Mouse (Mus musculus): ENCODE results near the gene Mettl4. TPM values are rescaled to one million over a fixed set of nuclear protein-coding genes. Genes with fewer than 3 reads are reported as not detected.
"Not testable (repeated sequence)": the region's sequence is repeated elsewhere in the genome, so short reads cannot be mapped to it uniquely, and the experiment has no call there.

Gene Mettl4
- 1 to 10 TPM; 6.2 to 6.4 TPM for total RNA-seq (2021)
- long read RNA-seq, experiment 1, partial matches to known transcripts: 2 of 7 reads
- long read RNA-seq, experiment 1, other reads (novel, unspliced or antisense): 5 of 7 reads
- long read RNA-seq, experiment 2, partial matches to known transcripts: 0 of 2 reads
- long read RNA-seq, experiment 2, other reads (novel, unspliced or antisense): 2 of 2 reads

DNA sequence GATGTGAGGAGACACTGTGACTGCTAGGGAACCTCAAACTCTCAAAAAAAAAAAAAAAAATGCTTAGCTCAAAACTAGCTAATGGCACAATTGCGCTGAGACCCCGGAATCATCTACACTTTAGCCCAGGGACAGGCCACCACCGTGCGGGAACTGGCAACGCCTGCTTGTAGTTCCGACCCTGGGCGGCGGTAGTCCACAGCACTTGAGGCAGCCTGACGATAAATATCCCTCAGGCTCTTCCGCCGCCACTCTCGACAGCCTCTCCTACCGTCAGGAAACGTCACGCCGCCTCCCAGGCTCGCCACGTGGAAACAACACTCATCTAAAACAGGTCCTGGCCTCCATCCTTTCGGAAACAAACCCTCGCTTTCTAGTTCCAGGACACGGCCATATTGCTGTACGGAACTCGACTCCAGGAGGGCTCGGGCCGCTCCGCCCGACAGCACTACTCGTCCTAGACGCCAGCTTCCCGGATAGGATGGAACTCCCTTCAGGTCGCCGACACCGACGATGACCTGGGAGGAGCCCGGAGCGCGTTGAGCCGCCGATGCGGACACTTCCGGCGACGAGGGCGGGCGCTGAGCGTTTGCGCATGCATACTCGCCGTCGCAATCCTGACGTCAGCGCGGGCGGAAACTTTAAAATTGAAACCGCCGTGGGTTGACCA, at the start of gene Mettl4:
Gene Mettl4 (minus strand): TSS at position 554 of the 670 bp plus-strand sequence.
- DNase-seq: peak; percentile 92

DNA sequence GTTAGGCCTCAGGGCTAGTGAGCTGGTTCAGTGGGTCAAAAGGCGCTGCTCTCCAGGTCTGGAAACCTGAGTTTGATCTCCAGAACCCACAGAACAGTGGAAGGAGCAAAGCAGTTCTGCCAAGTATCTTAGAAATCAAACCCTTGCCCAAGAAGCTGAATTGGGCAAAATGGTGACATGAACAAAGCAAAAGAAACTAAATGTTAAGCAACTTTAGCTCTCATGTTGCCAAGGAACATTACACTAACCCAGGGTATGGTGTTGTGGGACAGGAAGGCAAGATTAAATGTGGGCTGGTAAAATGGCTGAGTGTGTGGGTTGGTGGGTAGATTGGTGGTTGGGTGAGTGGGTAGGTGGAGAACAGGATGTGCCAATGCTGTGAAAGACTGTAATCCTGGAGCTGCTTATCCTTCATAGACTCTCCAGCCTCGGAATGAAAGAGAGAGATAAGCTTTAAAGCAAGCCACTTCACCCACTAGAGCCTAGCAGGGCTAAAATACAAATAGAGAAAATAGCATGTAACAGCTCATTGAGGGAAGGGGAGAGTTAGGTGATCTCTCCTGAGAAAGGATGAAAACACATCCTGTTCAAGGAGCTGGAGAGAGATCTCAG, 29.2 kb upstream of the Mettl4 start:
- no peak for DNase-seq

DNA sequence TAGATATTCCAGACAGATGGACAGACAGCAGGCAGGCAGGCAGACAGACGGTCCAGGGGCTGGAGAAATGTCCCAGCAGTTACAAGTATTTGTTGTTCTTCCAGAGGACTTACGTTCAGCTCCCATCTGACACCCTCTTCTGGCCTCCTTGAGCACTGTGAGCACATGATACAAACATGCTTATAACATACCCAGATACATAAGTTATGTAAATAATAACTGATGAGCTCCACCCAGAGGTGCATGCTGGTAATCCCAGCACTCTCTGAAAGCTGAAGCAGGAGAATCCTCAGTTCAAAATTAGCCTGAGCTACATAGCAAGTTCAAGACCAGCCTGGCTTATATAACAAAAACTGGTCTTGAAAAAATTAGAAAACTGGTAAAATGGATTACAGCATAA, 18.7 kb upstream of the Mettl4 start:
- DNase-seq: no peak

DNA sequence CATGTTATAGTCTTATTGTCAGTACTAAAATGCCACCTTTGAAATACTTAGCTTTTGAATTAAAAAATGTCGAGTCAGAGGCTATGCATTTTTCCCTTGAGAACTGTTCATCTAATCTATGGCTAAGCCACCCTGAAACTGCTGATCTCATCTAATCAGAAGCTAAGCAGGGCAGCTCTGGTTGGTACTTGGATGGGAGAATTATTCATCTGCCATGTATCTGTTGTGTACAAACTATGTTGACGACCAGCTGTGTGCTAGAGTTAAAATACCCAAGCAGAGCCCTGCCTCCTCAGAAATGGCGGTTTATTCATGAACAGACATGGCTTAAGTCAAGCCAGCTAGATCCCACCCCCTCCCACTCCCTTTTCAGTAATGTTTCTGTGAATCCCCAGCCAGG, 14.9 kb upstream of the Mettl4 start:
- no peak for DNase-seq

DNA sequence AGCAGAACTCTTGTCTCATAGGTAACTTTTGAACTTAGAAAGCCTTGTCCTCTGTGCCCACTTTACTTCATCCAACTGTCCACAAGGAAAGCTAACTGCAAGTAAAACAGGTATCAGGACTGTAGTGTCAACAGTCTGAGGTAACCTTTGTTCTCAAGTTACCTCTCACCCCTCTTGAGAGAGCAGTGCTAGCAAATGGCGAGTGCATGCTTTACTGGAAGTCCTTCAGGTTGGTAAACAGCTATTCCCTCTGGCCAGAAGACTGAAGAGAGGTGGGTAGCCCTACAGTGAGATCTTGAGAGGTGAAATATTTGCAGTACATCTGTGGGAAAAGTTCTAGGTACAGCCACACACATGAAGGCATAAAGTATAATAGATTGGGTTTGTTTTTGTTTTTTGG, 14.2 kb upstream of the Mettl4 start:
- DNase-seq: no peak

DNA sequence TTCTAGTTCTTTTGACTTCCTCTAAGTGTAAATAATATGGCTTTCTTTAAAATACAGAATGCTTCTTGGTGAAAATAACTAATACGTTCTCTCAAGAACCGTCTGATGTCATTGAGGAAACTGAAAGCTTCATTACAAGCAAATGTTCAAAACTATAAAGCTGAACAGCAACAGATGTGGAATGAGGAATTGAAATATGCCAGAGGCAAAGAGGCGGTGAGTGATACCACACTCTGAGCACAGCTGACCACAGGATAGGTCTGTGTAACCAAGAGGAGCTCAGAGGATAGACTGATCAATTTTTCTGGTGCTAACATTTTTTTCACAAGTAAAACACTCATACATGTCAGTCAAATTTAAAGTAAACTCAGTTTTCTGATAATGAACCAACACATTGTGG, 12.6 kb upstream of the Mettl4 start:
- no peak for DNase-seq

DNA sequence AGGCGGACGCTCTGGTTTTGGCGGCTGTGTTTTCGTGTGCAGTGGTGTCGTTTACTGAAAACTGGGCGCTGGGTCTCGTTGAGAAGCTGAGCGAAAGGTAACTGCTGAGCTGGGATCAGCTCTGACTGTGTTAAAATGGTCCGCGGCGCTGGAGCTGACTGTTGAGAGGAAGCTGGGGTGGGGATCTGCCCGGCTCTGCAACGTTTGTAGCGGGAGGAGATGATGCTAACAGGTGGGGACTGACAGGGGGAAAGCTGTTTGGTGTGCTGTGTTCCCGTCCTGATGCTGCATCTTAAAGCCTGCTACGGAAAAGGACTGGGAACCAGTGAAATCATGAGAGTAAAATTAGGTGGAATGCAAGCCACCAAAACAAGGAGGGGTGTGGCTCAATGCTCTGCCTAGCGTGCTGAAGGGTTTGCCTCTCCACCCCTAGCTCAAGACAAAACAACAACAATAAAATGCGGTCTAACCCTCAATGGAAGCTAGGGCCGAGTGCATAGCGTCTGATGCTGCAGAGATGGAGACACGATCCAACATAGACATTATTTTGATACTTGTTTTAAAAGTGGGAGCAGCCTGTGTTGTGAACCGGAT, 414 bp upstream of the Mettl4 start:
- DNase-seq: no peak

DNA sequence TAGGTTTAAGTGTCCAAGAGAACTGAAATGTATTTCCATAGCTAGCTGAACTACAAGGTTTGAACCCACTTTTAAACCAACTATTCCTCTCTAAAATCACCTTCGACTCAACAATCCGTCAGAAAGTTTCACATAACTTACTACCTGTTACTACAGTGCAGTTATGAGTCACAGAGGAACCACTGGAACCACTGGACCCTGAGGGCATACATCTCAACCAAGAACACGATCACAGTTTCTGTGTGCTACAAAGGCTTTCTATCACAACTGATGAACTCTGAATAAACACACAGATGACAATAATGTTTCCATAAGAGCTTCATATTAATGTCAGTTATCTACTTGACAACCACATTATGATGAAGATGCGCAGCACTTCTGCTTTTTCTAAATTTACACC, 11.6 kb downstream of the Mettl4 start:
- no peak for DNase-seq

DNA sequence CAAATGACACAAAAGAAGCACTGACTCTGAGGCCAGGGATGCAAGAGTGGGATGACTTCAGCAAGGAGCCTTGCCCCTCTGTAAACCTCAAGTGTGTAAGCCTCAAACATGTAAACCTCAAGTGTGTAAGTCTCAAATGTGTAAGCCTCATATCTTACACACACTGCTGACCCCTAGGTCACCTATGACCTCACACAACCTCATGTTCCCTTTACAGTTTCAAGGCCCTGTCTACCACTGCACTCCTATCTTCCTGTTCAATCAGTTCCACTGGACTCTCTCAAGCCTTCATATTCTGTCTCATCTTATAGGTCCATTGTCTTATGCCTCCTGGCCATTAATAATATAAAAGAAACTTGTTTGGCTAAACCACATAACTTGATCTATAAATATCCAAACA, 13.9 kb downstream of the Mettl4 start:
- DNase-seq: no peak

DNA sequence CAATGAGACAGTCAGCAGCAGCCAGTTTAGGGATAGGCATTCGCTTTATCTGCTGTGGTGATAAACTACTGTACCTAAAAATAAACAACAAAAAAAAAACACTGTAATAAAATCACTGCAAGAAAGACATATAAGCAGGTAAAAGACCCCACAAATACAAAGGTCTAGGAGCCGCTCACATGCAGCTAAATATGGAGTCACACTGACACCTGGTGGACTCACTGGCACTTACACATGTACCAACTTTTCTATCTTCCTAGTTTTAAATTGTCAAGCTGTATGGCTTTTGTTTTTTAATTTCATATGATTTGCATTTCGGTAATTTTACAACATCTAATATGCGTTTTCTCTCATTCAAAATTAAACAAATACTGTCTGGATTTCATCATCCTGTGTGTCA, 14.4 kb downstream of the Mettl4 start:
- DNase-seq: no peak

DNA sequence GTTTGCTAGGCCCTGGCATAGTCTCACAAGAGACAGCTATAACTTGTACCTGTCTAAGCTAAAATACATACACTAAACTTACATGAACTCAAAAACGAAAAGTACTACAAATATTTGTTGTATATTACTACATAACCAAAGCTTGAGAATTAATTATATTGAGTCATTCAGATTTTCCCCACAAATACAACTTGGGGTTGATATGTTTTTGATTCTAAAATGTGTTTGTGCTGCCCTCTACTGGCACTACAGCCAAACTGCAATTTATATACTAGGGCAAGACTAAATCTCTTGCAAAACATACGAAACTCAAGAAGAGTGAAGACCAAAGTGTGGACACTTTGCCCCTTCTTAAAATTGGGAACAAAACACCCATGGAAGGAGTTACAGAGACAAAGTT, 19.4 kb downstream of the Mettl4 start:
- not testable (repeated sequence) for DNase-seq

DNA sequence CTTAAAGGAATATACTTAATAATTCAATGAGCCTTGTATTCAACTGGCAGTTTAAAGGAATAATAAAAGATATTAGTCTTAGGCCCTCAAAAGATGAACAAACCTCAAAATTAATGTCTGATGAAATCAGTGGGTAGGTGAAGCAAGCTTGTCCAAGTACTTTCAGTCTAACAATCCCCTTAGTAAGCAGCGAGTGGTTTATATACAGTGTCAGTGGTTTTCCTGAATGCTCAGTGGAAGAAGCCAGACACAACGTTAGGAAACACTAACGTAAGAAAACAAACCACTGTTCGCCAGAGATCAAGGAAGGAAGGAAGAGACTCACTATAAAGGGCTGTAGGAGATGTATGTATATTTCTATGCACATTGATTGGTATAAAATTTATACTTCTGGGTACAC, 23.1 kb downstream of the Mettl4 start:
- no peak for DNase-seq

DNA sequence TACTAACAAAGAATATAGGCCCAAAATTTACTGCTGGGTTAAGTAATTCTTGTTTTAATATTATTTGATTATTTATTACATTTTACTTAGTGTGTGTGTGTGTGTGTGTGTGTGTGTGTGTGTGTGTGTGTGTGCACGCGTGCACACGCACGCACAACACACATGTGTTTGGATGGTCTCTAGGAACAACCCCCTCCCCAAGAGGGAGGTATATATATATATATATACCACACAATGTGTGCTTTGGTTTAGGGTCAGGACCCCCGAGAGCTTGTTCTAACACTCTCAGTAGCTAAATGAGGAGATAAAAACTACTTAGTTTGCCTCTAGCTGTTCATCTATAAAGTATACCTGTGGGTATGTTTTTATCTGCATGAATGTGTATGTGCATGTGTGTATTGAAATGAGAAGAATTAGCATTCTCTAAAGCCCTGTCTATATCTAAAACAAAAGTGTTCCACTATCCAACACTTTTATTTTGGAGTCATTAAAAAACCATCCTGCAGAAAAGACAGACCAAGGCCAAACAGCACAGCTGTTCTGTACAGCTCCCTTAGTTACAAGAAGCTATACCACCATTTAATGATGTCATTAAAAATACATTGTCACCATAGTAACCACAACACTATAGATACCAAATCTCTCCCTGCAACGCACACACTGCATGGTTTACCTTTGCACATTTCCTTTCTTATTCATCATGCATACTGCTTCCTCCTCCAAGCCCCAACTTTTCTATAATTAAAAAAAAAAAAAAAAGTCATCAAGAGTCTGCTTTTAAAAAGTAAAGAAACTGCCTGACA, 76.1 kb downstream of the Mettl4 start:
- no peak for DNase-seq
